7 mouse cellular contexts compared by ENCODE assay signal in the genomic region with DNA sequence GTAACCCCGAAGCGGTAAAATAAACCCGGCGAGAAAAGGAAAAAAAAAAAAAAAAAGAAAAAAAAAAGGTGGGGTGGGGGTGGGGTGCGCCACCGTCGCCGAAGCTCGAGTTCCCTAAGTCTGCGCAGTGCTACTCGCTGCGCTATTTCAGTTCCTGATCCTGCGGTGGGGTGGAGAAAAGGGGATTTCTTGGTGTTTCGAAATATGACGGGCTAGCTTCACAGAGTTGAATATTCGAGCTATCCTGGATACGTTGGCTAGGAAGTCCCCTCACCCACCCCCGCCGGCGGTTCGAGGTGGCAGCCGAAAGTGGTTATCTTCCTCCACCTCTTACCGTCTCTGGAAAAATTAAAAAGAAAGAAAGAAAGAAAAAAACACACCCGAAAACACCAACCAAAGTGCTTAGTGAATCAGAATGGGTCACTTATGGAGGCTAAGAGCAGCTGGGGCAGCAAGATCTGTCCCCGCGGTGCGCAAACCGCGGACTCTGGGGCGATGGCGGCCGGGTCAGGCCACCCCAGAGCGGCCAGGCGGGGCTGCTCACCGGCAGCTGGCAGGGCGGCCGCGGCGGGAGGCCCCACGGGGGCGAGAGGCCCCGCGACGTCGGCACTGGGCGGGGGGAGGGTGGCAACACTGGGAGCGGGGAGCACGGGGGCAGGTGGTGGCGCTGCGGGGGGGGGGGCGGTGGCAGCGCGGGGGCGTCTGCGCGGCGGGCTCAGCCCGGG. TPM values are rescaled to one million over a fixed set of nuclear protein-coding genes. Genes with fewer than 3 reads are reported as not detected.
DNase-seq lines count a peak whose midpoint lies in the region; ATAC-seq and TF ChIP-seq lines count a peak whose summit lies in the region.

No protein-coding gene starts in this region.

- DNase-seq in adrenal gland, adult (ENCODE audit: inconsistent age in 2 of 2, low spot score in 1 of 2), result peak; percentile 81 to 93
- peak; percentile 75 for DNase-seq in embryo, embryonic 10.5 days (ENCODE audit: low spot score)
- peak; percentile 51 to 69 for DNase-seq in gastrocnemius, postnatal 4 days (ENCODE audit: low spot score in 2 of 2)
- peak; percentile 61 for DNase-seq in left cerebral cortex, postnatal 4 days
- peak; percentile 97 for DNase-seq in midbrain, embryonic 11.5 days (ENCODE audit: low spot score, missing footprints)
- DNase-seq in right cerebral cortex, postnatal 4 days, result peak; percentile 59

- WGBS in intestine, postnatal 0 days, result under 1% methylated on average over 47 of the region's 58 CpGs
- WGBS in midbrain, embryonic 11.5 days, result under 1% methylated on average over 37 of the region's 58 CpGs

- intact Hi-C loops in left cerebral cortex, postnatal 4 days (cut with DNase I), result loop anchor here (5.0 kb wide), 1 partner anchor 36 kb away; no protein-coding TSS in a partner anchor

- H3K27ac ChIP-seq in intestine, postnatal 0 days (ENCODE audit: low read depth, low read length), result peak overlapping the region; percentile 100
- peak overlapping the region; percentile 99 for H3K27ac ChIP-seq in midbrain, embryonic 11.5 days (ENCODE audit: low read depth, low read length)

- no peaks in the 10 kb centered on the region for H3K27me3 ChIP-seq in intestine, postnatal 0 days (replicated peaks; ENCODE audit: control insufficient read depth, insufficient read depth, low read length)
- H3K27me3 ChIP-seq in midbrain, embryonic 11.5 days (ENCODE audit: control insufficient read depth, insufficient read depth, low read length), result no peaks in the 10 kb centered on the region

- H3K36me3 ChIP-seq in intestine, postnatal 0 days (ENCODE audit: control insufficient read depth, insufficient read depth), result peaks cover 7% of the 10 kb centered on the region; the same call in 1 of the 2 replicates
- no peaks in the 10 kb centered on the region for H3K36me3 ChIP-seq in midbrain, embryonic 11.5 days (ENCODE audit: control insufficient read depth, insufficient read depth, low read length)

- no peak for TF ChIP-seq CTCF in intestine, postnatal 0 days (IDR thresholded peaks at IDR 0.05; ENCODE audit: low read depth)

- H3K9me3 ChIP-seq in intestine, postnatal 0 days (ENCODE audit: control insufficient read depth), result no peaks in the 10 kb centered on the region
- no peaks in the 10 kb centered on the region for H3K9me3 ChIP-seq in midbrain, embryonic 11.5 days (ENCODE audit: control insufficient read depth, low read length)

- peaks cover 20% of the 10 kb centered on the region; the same call in 1 of the 2 replicates for H3K4me1 ChIP-seq in intestine, postnatal 0 days (replicated peaks; ENCODE audit: control insufficient read depth, insufficient read depth, low read length)
- H3K4me1 ChIP-seq in midbrain, embryonic 11.5 days (ENCODE audit: control insufficient read depth, insufficient read depth, low read length), result peaks cover 23% of the 10 kb centered on the region

- H3K4me3 ChIP-seq in intestine, postnatal 0 days (ENCODE audit: low read depth, low read length), result peak overlapping the region; percentile 98
- H3K4me3 ChIP-seq in midbrain, embryonic 11.5 days (ENCODE audit: low read depth, low read length), result peak overlapping the region; percentile 98

- H3K4me2 ChIP-seq in intestine, postnatal 0 days (replicated peaks; ENCODE audit: low read depth), result peak overlapping the region; percentile 85
- peak overlapping the region; percentile 63 for H3K4me2 ChIP-seq in midbrain, embryonic 11.5 days

- ATAC-seq in intestine, postnatal 0 days, result peak; percentile 76
- peak; percentile 65 for ATAC-seq in midbrain, embryonic 11.5 days (ENCODE audit: low FRiP score)

- H3K9ac ChIP-seq in intestine, postnatal 0 days (ENCODE audit: low read depth, low read length), result peak overlapping the region; percentile 96
- H3K9ac ChIP-seq in midbrain, embryonic 11.5 days (ENCODE audit: low read length), result peak overlapping the region; percentile 96

RNA-seq across cellular contexts. Expression of gene Skil, which starts 1.1 kb away (rescaled TPM):
- 10 to 100 TPM; 20.3 to 26.3 TPM for total RNA-seq in gastrocnemius, postnatal 4 days (2021)
- polyA plus RNA-seq in intestine, postnatal 0 days (2015; fragmentation: Nextera tagmentation; extraction: Ambion mirVana), result 19.1 and 22.1 TPM in 2 replicates
- 10 to 100 TPM; 51.4 to 52.7 TPM for total RNA-seq in left cerebral cortex, postnatal 4 days (2021)
- 43.9 and 55.0 TPM in 2 replicates for polyA plus RNA-seq in midbrain, embryonic 11.5 days (2014; fragmentation: Nextera tagmentation; extraction: Ambion mirVana)

RNA-seq across cellular contexts. Expression of gene Cldn11, which starts 55.9 kb away (rescaled TPM):
- total RNA-seq in gastrocnemius, postnatal 4 days (2021), result 1 to 10 TPM; 1.5 to 1.6 TPM
- 0.92 and 1.1 TPM in 2 replicates for polyA plus RNA-seq in intestine, postnatal 0 days (2015; fragmentation: Nextera tagmentation; extraction: Ambion mirVana)
- total RNA-seq in left cerebral cortex, postnatal 4 days (2021), result 10 to 100 TPM; 14.1 to 17.3 TPM
- 8.7 and 9.6 TPM in 2 replicates for polyA plus RNA-seq in midbrain, embryonic 11.5 days (2014; fragmentation: Nextera tagmentation; extraction: Ambion mirVana)

Comparison
In these comparisons a context has a peak if more than half of its experiments do, and no peak if none do; other contexts are left out.
1. Peak in every context shown above with its lines: DNase-seq, ATAC-seq, H3K4me3 ChIP-seq and H3K27ac ChIP-seq.
2. RNA of gene Cldn11, which starts 55.9 kb away (total RNA-seq): 14.1 to 17.3 TPM in left cerebral cortex, postnatal 4 days; 1.5 to 1.6 TPM in gastrocnemius, postnatal 4 days; every median in the first group is over 4 times any median in the second.